Mouse (Mus musculus) CH12.LX (cell line): Measurements from ENCODE around the gene Tmem115. TPM values are rescaled to one million over a fixed set of nuclear protein-coding genes. Genes with fewer than 3 reads are reported as not detected.
A peak's percentile ranks its signal among the peaks of the same experiment; 100 is the strongest.

Source experiments
- DNase-seq: peaks from one replicate; pipeline ENCODE4 v3.0.0-alpha.2; 2013; ENCODE audit errors: extremely low read depth
- H3K27ac ChIP-seq: 2 replicates; pipeline ENCODE4 v1.5.1; 2012; ENCODE audit warnings: low read depth, mild to moderate bottlenecking, control low read depth, moderate library complexity; ENCODE audit not compliant: insufficient read depth
- H3K27me3 ChIP-seq: replicated peaks from 2 replicates; pipeline ENCODE3; 2012; ENCODE audit warnings: inconsistent platforms
- H3K36me3 ChIP-seq, 2 experiments: replicated peaks in 1 of 2; 2 replicates each; pipeline versions ENCODE3 to v1.6.1; 2012; ENCODE audit warnings: inconsistent platforms in 1 of 2, low read length in 1 of 2, mild to moderate bottlenecking in 1 of 2, mixed read lengths in 1 of 2, moderate library complexity in 1 of 2; ENCODE audit not compliant: control insufficient read depth in 1 of 2, insufficient read depth in 1 of 2
- H3K4me1 ChIP-seq, 2 experiments: 2 replicates each; pipeline ENCODE4 v1.6.1; 2012; ENCODE audit warnings: inconsistent platforms in 1 of 2, moderate library complexity in 1 of 2; ENCODE audit not compliant: insufficient read depth in 2 of 2, control insufficient read depth in 1 of 2
- H3K4me2 ChIP-seq: 2 replicates; pipeline ENCODE4 v1.6.1; 2012; ENCODE audit warnings: low read depth, mild to moderate bottlenecking, control low read depth; ENCODE audit not compliant: poor library complexity, insufficient read depth, severe bottlenecking
- H3K4me3 ChIP-seq, 3 experiments: fragments of 150-350 bp in 1 of 3; sonication (generic) in 1 of 3; replicated peaks in 1 of 3; 2 replicates each; pipeline versions ENCODE3 to v1.5.1; 2011 to 2012; ENCODE audit warnings: low read depth in 2 of 3, low read length in 2 of 3, mild to moderate bottlenecking in 2 of 3, moderate library complexity in 2 of 3, control low read depth in 1 of 3, improper control_type of control experiment in 1 of 3, inconsistent platforms in 1 of 3, mixed read lengths in 1 of 3; ENCODE audit not compliant: poor library complexity in 1 of 3
- H3K79me2 ChIP-seq: replicated peaks from 2 replicates; pipeline ENCODE4 v1.6.1; 2012; ENCODE audit warnings: mild to moderate bottlenecking, moderate library complexity; ENCODE audit not compliant: control insufficient read depth, poor library complexity, insufficient read depth, severe bottlenecking; ENCODE audit errors: extremely low read depth
- H3K9ac ChIP-seq: 2 replicates; pipeline ENCODE4 v1.6.1; 2012; ENCODE audit warnings: low read depth, mild to moderate bottlenecking, control low read depth, moderate library complexity; ENCODE audit not compliant: insufficient read depth
- H3K9me3 ChIP-seq: replicated peaks from 2 replicates; pipeline ENCODE3; 2012; ENCODE audit warnings: low read length, inconsistent platforms, mixed read lengths
- CHD2 ChIP-seq: IDR thresholded peaks from 2 replicates; pipeline ENCODE4 v1.6.1; 2011; ENCODE audit warnings: low read length, improper control_type of control experiment
- CTCF ChIP-seq, 2 experiments: IDR thresholded peaks in 1 of 2; conservative IDR thresholded peaks in 1 of 2; 2 replicates each; pipeline ENCODE4 v1.5.1; 2011 to 2012; ENCODE audit warnings: low read depth in 2 of 2, low read length in 2 of 2, improper control_type of control experiment in 1 of 2, inconsistent platforms in 1 of 2, mild to moderate bottlenecking in 1 of 2, moderate library complexity in 1 of 2
- E2F4 ChIP-seq: IDR thresholded peaks from 2 replicates; pipeline ENCODE4 v1.6.1; 2011; ENCODE audit warnings: low read depth, low read length, improper control_type of control experiment; ENCODE audit not compliant: insufficient replicate concordance
- EP300 ChIP-seq: IDR thresholded peaks from 2 replicates; pipeline ENCODE4 v1.6.1; 2011; ENCODE audit warnings: low read length, improper control_type of control experiment
- KAT2A ChIP-seq: IDR thresholded peaks from 2 replicates; pipeline ENCODE4 v1.6.1; 2012; ENCODE audit warnings: low read length, improper control_type of control experiment, inconsistent platforms; ENCODE audit not compliant: insufficient replicate concordance
- MAX ChIP-seq: IDR thresholded peaks from 2 replicates; pipeline ENCODE4 v1.6.1; 2011; ENCODE audit warnings: low read length, improper control_type of control experiment
- MAZ ChIP-seq: IDR thresholded peaks from 2 replicates; pipeline ENCODE4 v1.6.1; 2012; ENCODE audit warnings: low read depth, mild to moderate bottlenecking, inconsistent platforms, low read length, improper control_type of control experiment, moderate library complexity
- MEF2A ChIP-seq: IDR thresholded peaks from 2 replicates; pipeline ENCODE4 v1.6.1; 2014; ENCODE audit warnings: low read depth, mild to moderate bottlenecking, inconsistent platforms, low read length, improper control_type of control experiment, borderline replicate concordance
- NELFE ChIP-seq: IDR thresholded peaks from 2 replicates; pipeline ENCODE4 v1.6.1; 2011; ENCODE audit warnings: low read depth, low read length, improper control_type of control experiment
- POLR2A ChIP-seq: IDR thresholded peaks from 2 replicates; pipeline ENCODE4 v1.6.1; 2011; ENCODE audit warnings: low read depth, mild to moderate bottlenecking, improper control_type of control experiment, low read length
- POLR2AphosphoS2 ChIP-seq: IDR thresholded peaks from 2 replicates; pipeline ENCODE4 v1.6.1; 2011; ENCODE audit warnings: low read depth, low read length, improper control_type of control experiment
- RAD21 ChIP-seq: IDR thresholded peaks from 2 replicates; pipeline ENCODE4 v1.6.1; 2011; ENCODE audit warnings: low read depth, mild to moderate bottlenecking, low read length, improper control_type of control experiment, moderate library complexity
- RCOR1 ChIP-seq: conservative IDR thresholded peaks from 2 replicates; pipeline ENCODE4 v1.6.1; 2012; ENCODE audit warnings: low read depth, mild to moderate bottlenecking, inconsistent platforms, low read length, improper control_type of control experiment
- SIN3A ChIP-seq: IDR thresholded peaks from 2 replicates; pipeline ENCODE4 v1.6.1; 2012; ENCODE audit warnings: low read length, improper control_type of control experiment, inconsistent platforms
- SMC3 ChIP-seq: IDR thresholded peaks from 2 replicates; pipeline ENCODE4 v1.6.1; 2011; ENCODE audit warnings: low read depth, low read length, improper control_type of control experiment
- UBTF ChIP-seq: IDR thresholded peaks from 2 replicates; pipeline ENCODE4 v1.6.1; 2012; ENCODE audit warnings: low read depth, mild to moderate bottlenecking, inconsistent platforms, low read length, improper control_type of control experiment, moderate library complexity
- USF2 ChIP-seq: conservative IDR thresholded peaks from 2 replicates; pipeline ENCODE4 v1.6.1; 2011; ENCODE audit warnings: low read depth, low read length, improper control_type of control experiment
- ZC3H11A ChIP-seq: IDR thresholded peaks from 2 replicates; pipeline ENCODE4 v1.6.1; 2012; ENCODE audit warnings: low read depth, mild to moderate bottlenecking, inconsistent platforms, low read length, improper control_type of control experiment
- ZMIZ1 ChIP-seq: IDR thresholded peaks from 2 replicates; pipeline ENCODE4 v1.6.1; 2012; ENCODE audit warnings: low read depth, mild to moderate bottlenecking, inconsistent platforms, low read length, improper control_type of control experiment
- ZNF384 ChIP-seq: IDR thresholded peaks from 2 replicates; pipeline ENCODE4 v1.6.1; 2012; ENCODE audit warnings: low read depth, low read length, improper control_type of control experiment, inconsistent platforms
- dilution Hi-C: fragments of 300-500 bp; cut with MboI; formaldehyde crosslinking; loops from 2 replicates; pipeline ENCODE4 v1.14.3; 2020; ENCODE audit warnings: low sequenced_read_pairs; ENCODE audit not compliant: extremely low pct_unique_long_range_greater_than_20kb, extremely low pct_ligation_motif_present
- in situ Hi-C: fragments of 300-500 bp; cut with MboI; formaldehyde crosslinking; loops from 3 replicates; pipeline ENCODE4 v1.14.3; 2019; ENCODE audit warnings: low sequenced_read_pairs, low pct_ligation_motif_present, low pct_unique_long_range_greater_than_20kb, mixed read lengths
- polyA plus RNA-seq: library from polyadenylated mRNA; unstranded; fragments of >175 nt; gene quantifications from 2 replicates; pipeline ENCODE4 v1.2.1, GENCODE M21; 2012; ENCODE audit warnings: low read depth; ENCODE audit not compliant: insufficient read length
- total RNA-seq, 2 experiments: library from RNA; depleted of rRNA; stranded (reverse); fragments of 300-350 nt in 1 of 2; fragments of >200 nt in 1 of 2; gene quantifications; 2 replicates each; pipeline ENCODE4 v1.2.3; 2012 to 2014

Tmem115 gene
- total and polyA plus RNA-seq, 3 experiments, result 12.6 to 17.9 (median 13.0) TPM

DNA sequence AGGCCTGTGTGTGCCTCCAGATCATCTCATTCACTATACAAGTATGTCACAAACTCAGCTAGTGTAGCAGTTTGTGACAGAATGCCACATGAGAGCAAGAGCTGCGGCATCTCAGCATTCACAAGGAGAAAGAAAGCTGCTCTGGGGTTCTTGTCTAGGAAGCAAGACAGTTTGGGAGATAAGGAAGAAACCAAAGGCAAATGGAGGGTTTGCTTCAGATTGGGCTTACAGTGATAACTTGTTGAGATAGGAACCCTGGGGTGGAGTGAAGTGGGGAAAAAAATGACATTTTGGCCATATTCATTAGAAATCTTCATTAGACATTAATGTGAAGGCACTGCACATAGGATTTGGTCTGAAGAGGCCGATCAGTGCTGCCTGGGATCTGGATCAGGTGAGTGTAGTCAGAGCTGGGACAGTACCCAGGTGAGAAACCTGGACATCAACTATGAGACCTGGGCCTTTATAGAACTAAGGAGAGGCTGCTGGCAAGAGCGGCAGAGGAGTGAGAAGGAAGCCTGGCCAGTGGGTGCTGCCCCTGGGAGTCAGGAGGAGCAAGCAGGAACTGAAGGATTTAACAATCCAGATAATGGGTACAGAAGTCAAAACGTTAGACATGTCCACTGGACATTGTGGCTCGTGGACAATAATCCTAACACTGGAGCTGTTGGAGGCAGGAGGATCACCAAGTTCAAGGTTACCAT is 19.1 kb downstream of the Tmem115 start:
- no peak for DNase-seq
- no peak for TF ChIP-seq CTCF (conservative IDR thresholded peaks at IDR 0.05 in 1 of 2, IDR thresholded peaks at IDR 0.05 in 1 of 2; ENCODE audit: low read depth in 2 of 2, low read length in 2 of 2)
- no peak for TF ChIP-seq MAZ
- TF ChIP-seq EP300, result no peak
- no peak for TF ChIP-seq USF2
- TF ChIP-seq KAT2A, result no peak
- TF ChIP-seq ZC3H11A, result no peak
- TF ChIP-seq ZNF384, result no peak
- no peak for TF ChIP-seq POLR2A
- no peak for TF ChIP-seq SIN3A
- no peak for TF ChIP-seq E2F4
- TF ChIP-seq RAD21, result no peak
- TF ChIP-seq, all 38 proteins: peak for 0
- Histone ChIP-seq H3K27me3 (no peaks in the 10 kb centered on the region), H3K9ac (no peak overlapping the region), H3K27ac (no peak overlapping the region), H3K79me2 (peaks cover 29% of the 10 kb centered on the region), H3K9me3 (no peaks in the 10 kb centered on the region), H3K4me3 (peak overlapping the region in 1 of 3 experiments; percentile 81), H3K4me1 (peaks cover 10 to 33% of the 10 kb centered on the region in 2 experiments), H3K36me3 (peaks cover 14 to 31% of the 10 kb centered on the region in 2 experiments), H3K4me2 (no peak overlapping the region; the same call in 1 of the 2 replicates)
- in situ Hi-C loops, result no loop called here
- dilution Hi-C loops, result no loop called here

DNA sequence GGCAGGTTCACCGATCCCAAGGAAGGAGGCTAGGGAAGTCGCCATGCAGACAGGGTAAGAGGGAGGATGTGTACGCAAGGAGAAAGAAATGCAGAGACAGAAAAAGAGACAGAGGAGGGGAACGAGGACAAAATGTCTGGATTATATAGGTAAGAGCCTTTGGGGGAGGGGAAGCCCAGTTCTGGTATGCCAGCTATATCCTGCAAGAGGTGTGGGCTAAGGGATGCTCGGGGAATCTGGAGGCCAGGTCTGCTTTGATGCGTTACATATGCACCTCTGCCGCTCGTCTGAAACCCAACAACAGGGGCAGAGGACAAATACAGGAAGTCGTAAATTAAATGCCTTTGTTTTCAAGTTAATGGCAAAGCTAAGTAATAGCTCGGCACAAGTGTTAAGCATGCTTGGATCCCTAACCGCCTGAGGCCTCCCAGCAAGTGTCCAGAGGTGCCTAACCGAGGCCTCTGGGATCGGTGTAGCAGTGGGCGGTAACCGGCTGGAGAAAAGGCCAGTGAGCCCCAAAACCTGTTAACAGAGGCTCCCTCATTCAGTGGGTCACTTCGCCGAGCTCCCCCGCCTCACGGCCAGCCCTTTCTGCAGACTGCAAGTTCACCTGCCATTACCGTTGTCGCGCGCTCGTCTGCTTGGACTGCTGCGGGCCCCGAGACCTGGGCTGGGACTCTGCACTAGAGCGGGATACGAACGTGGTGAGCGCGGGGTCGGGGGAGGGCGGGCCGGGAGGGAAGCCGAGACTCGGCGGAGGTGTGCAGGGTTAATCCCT is 20.0 kb downstream of the Tmem115 start:
- TF ChIP-seq RCOR1 (no peak), NELFE (no peak), MAZ (no peak), CHD2 (no peak), POLR2AphosphoS2 (no peak), MAX (no peak), ZMIZ1 (no peak), SMC3 (no peak), USF2 (no peak), EP300 (no peak), UBTF (no peak), MEF2A (no peak)
- TF ChIP-seq, all 38 proteins: peak for 0
- Histone ChIP-seq H3K9me3 (no peaks in the 10 kb centered on the region), H3K36me3 (peaks cover 21 to 40% of the 10 kb centered on the region in 2 experiments), H3K27me3 (no peaks in the 10 kb centered on the region), H3K79me2 (peaks cover 29% of the 10 kb centered on the region), H3K9ac (peak overlapping the region; percentile 62), H3K4me1 (peaks cover 10 to 30% of the 10 kb centered on the region in 2 experiments), H3K4me2 (peak overlapping the region; percentile 77), H3K27ac (no peak overlapping the region), H3K4me3 (peak overlapping the region; percentile 68 to 81 (median 69))
- dilution Hi-C loops (no loop called here), in situ Hi-C loops (no loop called here)
- no peak for DNase-seq
